Mouse (Mus musculus) midbrain, embryonic 13.5 days (tissue): ENCODE data around the gene Senp3. TPM values are rescaled to one million over a fixed set of nuclear protein-coding genes. Genes with fewer than 3 reads are reported as not detected.

ENCODE experiments used
- ATAC-seq: fragments of 200-750 bp; cut with Nextera tagmentation; 2 replicates; pipeline ENCODE4 v1.8.0; 2017; ENCODE audit warnings: mild to moderate bottlenecking, moderate TSS enrichment, moderate library complexity
- H3K27ac ChIP-seq: fragments of 300-500 bp; sonication (generic); 2 replicates; pipeline ENCODE4 v1.5.1; 2015; ENCODE audit warnings: inconsistent platforms, mild to moderate bottlenecking, moderate library complexity
- H3K27me3 ChIP-seq: fragments of 300-500 bp; sonication (generic); 2 replicates; pipeline ENCODE4 v1.6.1; 2015; ENCODE audit warnings: mild to moderate bottlenecking, inconsistent platforms
- H3K36me3 ChIP-seq: fragments of 300-500 bp; sonication (generic); 2 replicates; pipeline ENCODE4 v1.6.1; 2015; ENCODE audit warnings: mild to moderate bottlenecking, inconsistent platforms
- H3K4me1 ChIP-seq: fragments of 300-500 bp; sonication (generic); replicated peaks from 2 replicates; pipeline ENCODE4 v1.6.1; 2015; ENCODE audit warnings: inconsistent platforms
- H3K4me2 ChIP-seq: fragments of 300-500 bp; sonication (generic); replicated peaks from 2 replicates; pipeline ENCODE4 v1.6.1; 2015; ENCODE audit warnings: moderate library complexity, mild to moderate bottlenecking, inconsistent platforms
- H3K4me3 ChIP-seq: fragments of 300-500 bp; sonication (generic); replicated peaks from 2 replicates; pipeline ENCODE4 v1.5.1; 2015; ENCODE audit warnings: mild to moderate bottlenecking, inconsistent platforms
- H3K9ac ChIP-seq: fragments of 300-500 bp; sonication (generic); replicated peaks from 2 replicates; pipeline ENCODE4 v1.6.1; 2015; ENCODE audit warnings: mild to moderate bottlenecking, inconsistent platforms
- H3K9me3 ChIP-seq: fragments of 300-500 bp; sonication (generic); 2 replicates; pipeline ENCODE4 v1.6.1; 2016; ENCODE audit warnings: mild to moderate bottlenecking, inconsistent platforms
- whole genome bisulfite sequencing: fragments of 180-500 bp; shearing (Covaris S2); methylation state at CpG from one replicate; pipeline ENCODE4 v1.1.7; 2015; 5-methylcytosine and 5-hydroxymethylcytosine counted together
- polyA plus RNA-seq: library from polyadenylated mRNA; unstranded; fragments of >200 nt; fragmentation: Nextera tagmentation; extraction: Ambion mirVana; gene quantifications from 2 replicates; pipeline ENCODE4 v1.2.1, GENCODE M21; 2015

The Senp3 gene
- polyA plus RNA-seq, 1 experiment from 2014 or later, result 101 TPM

GRCm38 (mm10) chr11:69656617-69657461, 25.0 kb downstream of the Senp3 start:
- Histone ChIP-seq H3K4me3 (no peak overlapping the region), H3K36me3 (peaks cover 64% of the 10 kb centered on the region)

GRCm38 (mm10) chr11:69656065-69656455, 25.8 kb downstream of the Senp3 start:
- H3K27me3 ChIP-seq, result no peaks in the 10 kb centered on the region
- no peaks in the 10 kb centered on the region for H3K9me3 ChIP-seq
- 87% methylated on average over 5 of the region's 5 CpGs for WGBS
- H3K4me1 ChIP-seq, result peaks cover 30% of the 10 kb centered on the region
- no peak for ATAC-seq
- H3K9ac ChIP-seq, result 0 out of 2 replicates have a peak overlapping the region, but pooled peaks have one; percentile 36
- H3K27ac ChIP-seq, result no peak overlapping the region
- peaks cover 72% of the 10 kb centered on the region for H3K36me3 ChIP-seq
- no peak overlapping the region for H3K4me2 ChIP-seq
- no peak overlapping the region for H3K4me3 ChIP-seq

More at GRCm38 (mm10) chr11:69656617-69657461, 25.0 kb downstream of the Senp3 start:
- Histone ChIP-seq H3K27ac (no peak overlapping the region), H3K9ac (0 out of 2 replicates have a peak overlapping the region, but pooled peaks have one; percentile 25), H3K27me3 (no peaks in the 10 kb centered on the region), H3K9me3 (no peaks in the 10 kb centered on the region), H3K4me2 (no peak overlapping the region), H3K4me1 (peaks cover 38% of the 10 kb centered on the region)
- WGBS, result 82% methylated on average over 10 of the region's 10 CpGs
- ATAC-seq, result no peak

- Histone ChIP-seq H3K9me3 (no peaks in the 10 kb centered on the region), H3K9ac (peak within 1 kb of the TSS; percentile 44), H3K36me3 (peaks cover 77% of the 10 kb centered on the region), H3K4me1 (peaks cover 25% of the 10 kb centered on the region), H3K27me3 (no peaks in the 10 kb centered on the region), H3K4me3 (no peak within 1 kb of the TSS), H3K4me2 (0 out of 2 replicates have a peak within 1 kb of the TSS, but pooled peaks have one; percentile 11), H3K27ac (peak within 1 kb of the TSS; percentile 30)
- peak; percentile 82 for ATAC-seq
- 24% methylated on average over 34 of the region's 34 CpGs for WGBS
Measured at GRCm38 (mm10) chr11:69655264-69656064, 26.4 kb downstream of the Senp3 start, which contains the start of gene Sox15. Sox15 (plus strand) TSS chr11:69655314.

GRCm38 (mm10) chr11:69654760-69655159, 27.1 kb downstream of the Senp3 start:
- H3K27ac ChIP-seq, result no peak overlapping the region
- peaks cover 19% of the 10 kb centered on the region for H3K4me1 ChIP-seq
- H3K9ac ChIP-seq, result no peak overlapping the region
- H3K27me3 ChIP-seq, result no peaks in the 10 kb centered on the region
- peaks cover 81% of the 10 kb centered on the region for H3K36me3 ChIP-seq
- ATAC-seq, result no peak
- H3K4me2 ChIP-seq, result no peak overlapping the region
- 52% methylated on average over 9 of the region's 9 CpGs for WGBS
- H3K4me3 ChIP-seq, result no peak overlapping the region
- H3K9me3 ChIP-seq, result no peaks in the 10 kb centered on the region

- Histone ChIP-seq H3K4me1 (peaks cover 19% of the 10 kb centered on the region), H3K27me3 (no peaks in the 10 kb centered on the region), H3K9me3 (no peaks in the 10 kb centered on the region), H3K27ac (peak overlapping the region; percentile 60), H3K4me3 (no peak overlapping the region), H3K4me2 (no peak overlapping the region), H3K36me3 (peaks cover 82% of the 10 kb centered on the region), H3K9ac (no peak overlapping the region; the same call in 1 of the 2 replicates)
- WGBS, result 48% methylated on average over 5 of the region's 5 CpGs
- no peak for ATAC-seq
Measured at GRCm38 (mm10) chr11:69653399-69653798, 28.5 kb downstream of the Senp3 start.

- H3K36me3 ChIP-seq, result peaks cover 96% of the 10 kb centered on the region
- 97% methylated on average over 5 of the region's 5 CpGs for WGBS
- no peaks in the 10 kb centered on the region for H3K4me1 ChIP-seq
- no peak overlapping the region for H3K4me3 ChIP-seq
- no peaks in the 10 kb centered on the region for H3K27me3 ChIP-seq
- no peak overlapping the region for H3K4me2 ChIP-seq
- no peak overlapping the region for H3K9ac ChIP-seq
- no peak overlapping the region for H3K27ac ChIP-seq
- ATAC-seq, result no peak
- no peaks in the 10 kb centered on the region for H3K9me3 ChIP-seq
Measured at GRCm38 (mm10) chr11:69645860-69646259, 36.0 kb downstream of the Senp3 start.

GRCm38 (mm10) chr11:69635471-69635870, 46.4 kb downstream of the Senp3 start:
- H3K27ac ChIP-seq, result no peak overlapping the region
- peaks cover 21% of the 10 kb centered on the region for H3K36me3 ChIP-seq
- H3K27me3 ChIP-seq, result no peaks in the 10 kb centered on the region
- no peak for ATAC-seq
- H3K4me1 ChIP-seq, result peaks cover 38% of the 10 kb centered on the region
- H3K9ac ChIP-seq, result no peak overlapping the region
- peak overlapping the region; percentile 99; the same call in 1 of the 2 replicates for H3K4me3 ChIP-seq
- no peaks in the 10 kb centered on the region for H3K9me3 ChIP-seq
- WGBS, result 88% methylated on average over 3 of the region's 3 CpGs
- 0 out of 2 replicates have a peak overlapping the region, but pooled peaks have one; percentile 21 for H3K4me2 ChIP-seq

- H3K4me3 ChIP-seq, result peak overlapping the region; percentile 99
- H3K9me3 ChIP-seq, result no peaks in the 10 kb centered on the region
- peak overlapping the region; percentile 99 for H3K9ac ChIP-seq
- peak overlapping the region; percentile 86 for H3K4me2 ChIP-seq
- H3K27me3 ChIP-seq, result no peaks in the 10 kb centered on the region
- ATAC-seq, result peak; percentile 68
- H3K4me1 ChIP-seq, result peaks cover 38% of the 10 kb centered on the region
- under 1% methylated on average over 50 of the region's 50 CpGs for WGBS
- peaks cover 7% of the 10 kb centered on the region for H3K36me3 ChIP-seq
- H3K27ac ChIP-seq, result peak overlapping the region; percentile 96
Measured at GRCm38 (mm10) chr11:69633128-69633866, 48.6 kb downstream of the Senp3 start.

- Histone ChIP-seq H3K27ac (peak within 1 kb of the TSS; percentile 96), H3K27me3 (no peaks in the 10 kb centered on the region), H3K36me3 (peaks cover 4% of the 10 kb centered on the region), H3K9ac (peak within 1 kb of the TSS; percentile 99), H3K4me2 (peak within 1 kb of the TSS; percentile 86), H3K9me3 (no peaks in the 10 kb centered on the region), H3K4me3 (peak within 1 kb of the TSS; percentile 99), H3K4me1 (peaks cover 38% of the 10 kb centered on the region)
- WGBS, result under 1% methylated on average over 31 of the region's 56 CpGs
- ATAC-seq, result peak; percentile 99
Measured at GRCm38 (mm10) chr11:69632284-69633089, 49.4 kb downstream of the Senp3 start, which contains the start of gene Fxr2. Fxr2 (plus strand) TSS chr11:69632990.

GRCm38 (mm10) chr11:69629802-69630201, 52.1 kb downstream of the Senp3 start:
- H3K9ac ChIP-seq, result no peak overlapping the region
- H3K9me3 ChIP-seq, result no peaks in the 10 kb centered on the region
- H3K4me1 ChIP-seq, result peaks cover 17% of the 10 kb centered on the region
- H3K4me2 ChIP-seq, result no peak overlapping the region
- no peak overlapping the region for H3K27ac ChIP-seq
- H3K4me3 ChIP-seq, result no peak overlapping the region
- ATAC-seq, result no peak
- no peaks in the 10 kb centered on the region for H3K27me3 ChIP-seq
- H3K36me3 ChIP-seq, result no peaks in the 10 kb centered on the region
- WGBS, result 63% methylated on average over 1 of the region's 1 CpGs

- no peak overlapping the region for H3K9ac ChIP-seq
- no peaks in the 10 kb centered on the region for H3K36me3 ChIP-seq
- no peak overlapping the region for H3K4me3 ChIP-seq
- WGBS, result 37% methylated on average over 6 of the region's 6 CpGs
- no peak for ATAC-seq
- no peak overlapping the region for H3K27ac ChIP-seq
- no peaks in the 10 kb centered on the region for H3K27me3 ChIP-seq
- H3K4me2 ChIP-seq, result no peak overlapping the region
- H3K9me3 ChIP-seq, result no peaks in the 10 kb centered on the region
- peaks cover 6% of the 10 kb centered on the region; the same call in 1 of the 2 replicates for H3K4me1 ChIP-seq
Measured at GRCm38 (mm10) chr11:69628286-69628685, 53.6 kb downstream of the Senp3 start.
